Mouse (Mus musculus): ENCODE data around the gene Clta.

DNA sequence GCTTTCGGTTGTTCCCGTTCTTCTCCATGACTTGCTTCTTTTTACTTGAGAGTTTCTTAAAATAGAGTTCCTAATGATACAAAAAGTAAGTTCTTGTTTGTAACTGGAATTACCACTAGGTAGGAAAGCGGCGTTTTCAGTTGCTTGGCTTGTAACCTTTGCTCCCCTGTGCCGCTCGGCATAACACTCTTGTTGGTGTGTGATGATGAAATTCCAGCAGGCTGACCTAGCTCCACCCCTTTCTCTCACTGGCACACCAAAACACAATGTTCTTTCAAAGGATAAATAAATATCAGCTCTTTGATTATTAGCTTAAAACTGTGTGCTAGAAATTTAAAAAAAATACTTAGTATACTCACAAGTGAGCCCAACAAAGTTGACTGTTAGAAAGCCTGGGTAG is 62.6 kb downstream of the Clta start:
- TF ChIP-seq TAL1 (IDR thresholded peaks at IDR 0.05; ENCODE audit: low read length), result no peak
- TF ChIP-seq GATA1 (IDR thresholded peaks at IDR 0.05; ENCODE audit: low read length), result no peak

Measured in erythroblast, embryonic 14.5 days (primary cell).